Mouse (Mus musculus) MN1 (cell line): Measurements from ENCODE around the gene Nkx2-5.

ENCODE experiments used
- DNase-seq: peaks from one replicate; pipeline ENCODE4 v3.0.0-alpha.2; 2016; ENCODE audit warnings: low spot score

Gene Nkx2-5

DNA sequence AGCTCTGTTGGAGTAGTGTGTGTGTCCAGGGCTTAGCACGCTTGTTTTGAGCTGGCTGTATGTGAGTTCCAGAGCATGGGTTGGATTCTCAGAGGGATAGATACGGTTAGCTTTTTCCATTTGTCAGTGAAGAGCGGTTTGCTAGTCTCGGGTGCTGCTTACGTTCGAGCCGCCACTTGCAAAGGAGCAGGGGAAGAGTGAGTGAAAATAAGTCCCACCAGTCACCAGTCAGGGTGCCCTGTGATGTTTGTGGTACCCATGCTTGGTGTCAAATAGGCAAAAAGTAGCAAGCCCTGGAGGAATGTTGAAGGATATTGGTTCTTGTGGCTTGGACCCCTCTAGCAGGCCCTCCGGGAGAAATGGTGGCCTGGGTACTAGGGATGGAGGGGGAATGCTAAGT, 55.8 kb downstream of the Nkx2-5 start:
- no peak for DNase-seq
